Mouse (Mus musculus): Measurements from ENCODE around the gene Uck1. TPM values are rescaled to one million over a fixed set of nuclear protein-coding genes. Genes with fewer than 3 reads are reported as not detected.
A peak's percentile ranks its signal among the peaks of the same experiment; 100 is the strongest.
"Not testable (repeated sequence)": the region's sequence is repeated elsewhere in the genome, so short reads cannot be mapped to it uniquely, and the experiment has no call there.

Gene Uck1
- 76.5 and 78.4 TPM in 2 replicates for polyA plus RNA-seq (2016; fragmentation: Nextera tagmentation; extraction: Ambion mirVana)

GRCm38 (mm10) chr2:32259657-32260417, at the start of gene Uck1:
Gene Uck1 (minus strand): TSS chr2:32260159.
- peak; percentile 91 for ATAC-seq (ENCODE audit: low FRiP score)
- H3K9ac ChIP-seq = peak within 1 kb of the TSS; percentile 69
- 1% methylated on average over 59 of the region's 59 CpGs for whole genome bisulfite sequencing
- peaks cover 10% of the 10 kb centered on the region for H3K4me1 ChIP-seq
- no peaks in the 10 kb centered on the region for H3K27me3 ChIP-seq
- H3K4me3 ChIP-seq (replicated peaks) = peak within 1 kb of the TSS; percentile 70
- no peaks in the 10 kb centered on the region for H3K9me3 ChIP-seq
- H3K36me3 ChIP-seq (replicated peaks) = peaks cover 33% of the 10 kb centered on the region
- peak within 1 kb of the TSS; percentile 47; the same call in 1 of the 2 replicates for H3K27ac ChIP-seq
- peak within 1 kb of the TSS; percentile 82 for H3K4me2 ChIP-seq

- no peak for ATAC-seq (ENCODE audit: low FRiP score)
- Histone ChIP-seq H3K4me1 (peaks cover 20% of the 10 kb centered on the region), H3K4me3 (replicated peaks) (no peak overlapping the region), H3K4me2 (no peak overlapping the region), H3K27me3 (peaks cover 24% of the 10 kb centered on the region; the same call in 1 of the 2 replicates), H3K27ac (no peak overlapping the region), H3K36me3 (replicated peaks) (peaks cover 54% of the 10 kb centered on the region), H3K9ac (no peak overlapping the region), H3K9me3 (no peaks in the 10 kb centered on the region)
- 88% methylated on average over 16 of the region's 16 CpGs for WGBS
These were observed 49.1 kb upstream of the Uck1 start for GRCm38 (mm10) chr2:32308870-32309568.

GRCm38 (mm10) chr2:32307941-32308760, 48.2 kb upstream of the Uck1 start:
- peaks cover 20% of the 10 kb centered on the region; the same call in 1 of the 2 replicates for H3K27me3 ChIP-seq
- H3K4me3 ChIP-seq (replicated peaks) = no peak overlapping the region
- ATAC-seq (ENCODE audit: low FRiP score) = no peak
- peaks cover 63% of the 10 kb centered on the region for H3K36me3 ChIP-seq (replicated peaks)
- WGBS = 49% methylated on average over 8 of the region's 8 CpGs
- H3K4me1 ChIP-seq = peaks cover 20% of the 10 kb centered on the region
- H3K4me2 ChIP-seq = no peak overlapping the region
- no peak overlapping the region for H3K9ac ChIP-seq
- H3K9me3 ChIP-seq = no peaks in the 10 kb centered on the region
- no peak overlapping the region for H3K27ac ChIP-seq

- 91% methylated on average over 6 of the region's 6 CpGs for WGBS
- H3K36me3 ChIP-seq (replicated peaks) = peaks cover 71% of the 10 kb centered on the region
These were observed 47.4 kb upstream of the Uck1 start for GRCm38 (mm10) chr2:32307247-32307798.

DNA sequence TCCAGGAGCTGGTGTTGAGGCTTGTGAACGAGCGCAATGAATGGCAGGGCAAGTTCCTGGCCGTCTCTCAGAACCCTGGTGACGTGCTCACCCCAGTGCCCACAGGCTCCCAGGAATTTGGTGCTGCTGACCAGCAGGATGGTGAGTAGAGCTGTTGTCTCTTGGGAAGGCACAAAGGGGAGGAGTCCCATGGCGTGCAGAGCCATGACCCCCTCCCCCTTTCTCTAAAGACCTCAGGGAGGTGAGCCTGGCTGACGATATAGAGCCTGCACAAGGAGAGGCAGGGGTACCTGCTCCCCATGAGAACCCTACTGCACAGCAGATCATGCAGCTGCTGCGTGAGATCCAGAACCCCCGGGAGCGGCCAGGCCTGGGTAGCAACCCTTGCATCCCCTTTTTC, 46.2 kb upstream of the Uck1 start:
- no peak overlapping the region for H3K9ac ChIP-seq
- no peak overlapping the region for H3K4me2 ChIP-seq
- H3K27me3 ChIP-seq = peaks cover 8% of the 10 kb centered on the region; the same call in 1 of the 2 replicates
- H3K4me1 ChIP-seq = peaks cover 4% of the 10 kb centered on the region
- 86% methylated on average over 9 of the region's 9 CpGs for WGBS
- H3K36me3 ChIP-seq (replicated peaks) = peaks cover 79% of the 10 kb centered on the region
- H3K4me3 ChIP-seq (replicated peaks) = no peak overlapping the region
- H3K9me3 ChIP-seq = no peaks in the 10 kb centered on the region
- ATAC-seq (ENCODE audit: low FRiP score) = no peak
- no peak overlapping the region for H3K27ac ChIP-seq

More at GRCm38 (mm10) chr2:32307247-32307798, 47.4 kb upstream of the Uck1 start:
- Histone ChIP-seq H3K4me2 (no peak overlapping the region), H3K27ac (no peak overlapping the region), H3K4me3 (replicated peaks) (no peak overlapping the region), H3K27me3 (peaks cover 16% of the 10 kb centered on the region; the same call in 1 of the 2 replicates), H3K4me1 (peaks cover 16% of the 10 kb centered on the region), H3K9ac (no peak overlapping the region), H3K9me3 (no peaks in the 10 kb centered on the region)
- ATAC-seq (ENCODE audit: low FRiP score) = no peak

DNA sequence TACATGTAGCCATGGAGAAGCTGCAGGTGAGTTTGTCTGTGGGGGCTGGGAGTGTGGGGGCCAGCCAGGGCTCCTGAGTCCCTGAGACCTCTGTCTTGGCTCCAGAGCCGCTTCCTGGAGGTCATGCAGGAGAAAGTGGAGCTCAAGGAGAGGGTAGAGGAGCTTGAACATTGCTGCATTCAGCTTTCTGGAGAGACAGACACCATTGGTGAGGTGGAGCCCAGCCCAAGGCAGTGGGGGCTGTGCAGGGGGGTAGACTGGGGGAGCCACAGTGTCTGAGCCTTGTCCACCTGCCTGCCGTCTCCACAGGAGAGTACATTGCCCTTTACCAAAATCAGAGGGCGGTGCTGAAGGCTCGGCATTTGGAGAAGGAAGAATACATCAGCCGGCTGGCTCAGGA, 45.7 kb upstream of the Uck1 start:
- Histone ChIP-seq H3K4me1 (no peaks in the 10 kb centered on the region; the same call in 1 of the 2 replicates), H3K4me3 (replicated peaks) (no peak overlapping the region), H3K9me3 (no peaks in the 10 kb centered on the region), H3K27ac (no peak overlapping the region), H3K36me3 (replicated peaks) (peaks cover 83% of the 10 kb centered on the region), H3K27me3 (peaks cover 4% of the 10 kb centered on the region; the same call in 1 of the 2 replicates), H3K9ac (no peak overlapping the region), H3K4me2 (no peak overlapping the region)
- ATAC-seq (ENCODE audit: low FRiP score) = no peak
- WGBS = 83% methylated on average over 5 of the region's 5 CpGs

GRCm38 (mm10) chr2:32304145-32304832, 44.3 kb upstream of the Uck1 start:
- H3K9me3 ChIP-seq = no peaks in the 10 kb centered on the region
- no peaks in the 10 kb centered on the region for H3K4me1 ChIP-seq
- H3K4me2 ChIP-seq = no peak overlapping the region
- ATAC-seq (ENCODE audit: low FRiP score) = peak; percentile 42; the same call in 1 of the 2 replicates
- 56% methylated on average over 8 of the region's 8 CpGs for WGBS
- no peak overlapping the region for H3K4me3 ChIP-seq (replicated peaks)
- H3K9ac ChIP-seq = no peak overlapping the region
- H3K27me3 ChIP-seq = no peaks in the 10 kb centered on the region
- H3K36me3 ChIP-seq (replicated peaks) = peaks cover 85% of the 10 kb centered on the region
- H3K27ac ChIP-seq = 0 out of 2 replicates have a peak overlapping the region, but pooled peaks have one; percentile 13

DNA sequence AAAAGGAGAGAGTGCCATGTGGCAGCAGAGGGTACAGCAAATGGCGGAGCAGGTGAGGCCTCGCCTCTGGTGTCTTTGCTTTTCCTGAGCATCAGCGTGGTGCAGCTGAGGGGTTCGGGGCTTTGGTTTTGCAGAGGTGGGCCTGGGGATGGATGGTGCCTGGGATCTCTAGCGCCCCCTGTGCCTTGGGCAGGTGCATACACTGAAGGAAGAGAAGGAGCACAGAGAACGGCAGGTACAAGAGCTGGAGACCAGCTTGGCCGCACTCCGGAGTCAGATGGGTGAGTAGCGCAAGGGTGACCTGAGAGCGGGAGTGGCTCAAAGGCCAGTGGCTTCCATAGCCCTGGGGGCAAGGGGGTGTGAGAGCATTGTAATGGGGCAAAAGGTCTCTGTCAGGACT, 43.0 kb upstream of the Uck1 start:
- Histone ChIP-seq H3K4me3 (replicated peaks) (no peak overlapping the region), H3K36me3 (replicated peaks) (peaks cover 90% of the 10 kb centered on the region), H3K9ac (no peak overlapping the region), H3K27ac (no peak overlapping the region), H3K27me3 (no peaks in the 10 kb centered on the region), H3K4me1 (no peaks in the 10 kb centered on the region), H3K4me2 (no peak overlapping the region), H3K9me3 (no peaks in the 10 kb centered on the region)
- ATAC-seq (ENCODE audit: low FRiP score) = no peak
- WGBS = 91% methylated on average over 10 of the region's 10 CpGs

GRCm38 (mm10) chr2:32299469-32299868, 39.5 kb upstream of the Uck1 start:
- Histone ChIP-seq H3K27me3 (no peaks in the 10 kb centered on the region), H3K27ac (no peak overlapping the region), H3K4me2 (no peak overlapping the region), H3K9me3 (no peaks in the 10 kb centered on the region), H3K9ac (no peak overlapping the region), H3K4me3 (replicated peaks) (no peak overlapping the region), H3K4me1 (no peaks in the 10 kb centered on the region), H3K36me3 (replicated peaks) (peaks cover 67% of the 10 kb centered on the region)
- WGBS = 88% methylated on average over 4 of the region's 4 CpGs
- no peak for ATAC-seq (ENCODE audit: low FRiP score)

- H3K4me3 ChIP-seq (replicated peaks); H3K27me3 ChIP-seq; H3K9ac ChIP-seq; H3K4me1 ChIP-seq; ATAC-seq (ENCODE audit: low FRiP score); H3K27ac ChIP-seq; H3K9me3 ChIP-seq; H3K4me2 ChIP-seq: not testable (repeated sequence)
- 79% methylated on average over 2 of the region's 2 CpGs for WGBS
- peaks cover 52% of the 10 kb centered on the region for H3K36me3 ChIP-seq (replicated peaks)
These were observed 35.9 kb upstream of the Uck1 start for GRCm38 (mm10) chr2:32295842-32296241.

DNA sequence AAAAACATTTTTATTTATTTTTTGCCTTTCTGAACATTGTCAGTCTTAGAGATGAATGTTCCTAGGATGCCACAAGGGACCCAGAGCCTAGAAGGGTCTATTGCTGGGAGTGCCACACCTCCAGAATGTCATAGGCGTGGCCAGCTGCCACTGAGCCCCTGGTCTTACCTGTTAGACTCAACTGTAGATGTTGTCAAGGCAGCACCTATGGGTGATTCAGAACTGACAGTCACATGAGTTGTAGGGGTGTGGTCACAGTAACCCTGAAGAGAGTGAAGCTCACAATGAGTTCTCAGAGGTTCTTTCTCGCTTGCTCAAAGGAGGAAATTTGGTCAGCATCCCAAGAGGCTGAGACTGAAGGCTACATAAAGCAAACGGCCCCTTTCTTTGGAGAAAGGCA, 35.3 kb upstream of the Uck1 start:
- Histone ChIP-seq H3K4me2 (no peak overlapping the region), H3K36me3 (replicated peaks) (peaks cover 49% of the 10 kb centered on the region), H3K27ac (no peak overlapping the region), H3K9me3 (no peaks in the 10 kb centered on the region), H3K4me1 (no peaks in the 10 kb centered on the region), H3K4me3 (replicated peaks) (no peak overlapping the region), H3K27me3 (no peaks in the 10 kb centered on the region), H3K9ac (no peak overlapping the region)
- ATAC-seq (ENCODE audit: low FRiP score) = no peak
- 91% methylated on average over 3 of the region's 3 CpGs for WGBS
